Mouse (Mus musculus) ovary, postnatal 14 days (tissue): ENCODE data around the gene Abat.

Experiments
- DNase-seq: peaks from one replicate; pipeline ENCODE4 v3.0.0; 2022; ENCODE audit warnings: low spot score

Abat gene

GRCm38 (mm10) chr16:8574316-8574715 is 61.1 kb downstream of the Abat start:
- DNase-seq = no peak

- no peak for DNase-seq
These were observed 62.9 kb downstream of the Abat start for GRCm38 (mm10) chr16:8576111-8576510.

DNA sequence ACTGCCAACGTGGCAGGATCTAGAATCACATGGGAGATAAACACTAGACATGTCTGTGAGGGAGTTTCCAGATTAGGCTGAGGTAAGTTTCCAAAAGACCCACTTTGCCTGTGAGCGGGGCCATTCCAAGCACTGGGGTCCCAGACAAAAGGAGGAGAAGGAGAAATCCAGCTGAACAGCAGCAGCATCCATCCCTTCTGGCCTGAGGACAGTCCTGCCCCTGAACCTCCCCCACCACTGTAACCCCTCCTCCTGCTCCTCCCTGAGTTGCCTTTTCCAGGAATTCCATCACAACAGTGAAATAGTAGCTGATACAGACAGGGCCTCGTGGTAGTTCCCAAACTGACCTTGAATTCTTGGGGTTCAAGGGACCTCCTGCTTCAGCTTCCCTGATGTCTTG is 63.7 kb downstream of the Abat start:
- no peak for DNase-seq

DNA sequence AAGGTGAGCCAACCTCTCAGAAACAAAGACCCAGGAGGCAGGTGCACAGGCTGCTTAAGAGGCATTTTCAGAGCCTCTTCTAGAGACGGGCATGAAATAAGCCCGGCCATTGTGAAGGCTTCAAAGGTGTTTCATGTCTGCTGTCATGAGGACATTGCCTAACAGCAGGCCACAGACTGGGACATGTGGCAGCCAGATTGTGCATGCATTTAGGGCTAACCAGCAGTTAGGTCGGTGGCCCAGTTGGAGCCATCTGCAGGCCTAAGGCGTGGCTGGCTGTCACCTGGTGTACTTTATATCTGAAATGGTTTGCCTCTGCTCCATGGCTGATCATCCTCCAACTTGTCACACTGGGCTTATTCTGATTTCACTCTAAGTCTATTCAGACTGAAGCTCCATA is 65.1 kb downstream of the Abat start:
- DNase-seq = no peak

- DNase-seq = no peak
These were observed 66.3 kb downstream of the Abat start for GRCm38 (mm10) chr16:8579546-8579945.

- DNase-seq = no peak
These were observed 68.5 kb downstream of the Abat start for GRCm38 (mm10) chr16:8581661-8582239.

- DNase-seq = no peak
These were observed 69.5 kb downstream of the Abat start for GRCm38 (mm10) chr16:8582579-8583295.

DNA sequence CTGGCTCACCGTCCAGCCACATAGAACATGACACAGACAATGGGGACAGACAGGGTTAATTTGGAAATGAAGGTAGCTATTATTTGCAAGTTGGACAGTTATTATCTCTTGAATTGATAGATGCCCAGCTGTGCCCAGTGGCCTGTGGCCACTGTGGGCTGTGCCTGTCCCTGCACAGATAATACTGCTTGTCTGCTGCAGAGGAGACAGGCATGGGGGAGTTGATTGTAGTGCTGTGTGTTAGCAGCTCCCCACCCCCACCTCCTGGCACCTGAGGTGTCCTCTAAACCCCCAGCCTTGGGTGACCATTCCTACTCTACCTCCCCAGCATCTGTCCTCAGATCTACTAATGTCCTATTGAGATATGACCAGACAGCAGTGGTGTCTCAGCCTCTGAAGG is 71.0 kb downstream of the Abat start:
- DNase-seq = no peak

DNA sequence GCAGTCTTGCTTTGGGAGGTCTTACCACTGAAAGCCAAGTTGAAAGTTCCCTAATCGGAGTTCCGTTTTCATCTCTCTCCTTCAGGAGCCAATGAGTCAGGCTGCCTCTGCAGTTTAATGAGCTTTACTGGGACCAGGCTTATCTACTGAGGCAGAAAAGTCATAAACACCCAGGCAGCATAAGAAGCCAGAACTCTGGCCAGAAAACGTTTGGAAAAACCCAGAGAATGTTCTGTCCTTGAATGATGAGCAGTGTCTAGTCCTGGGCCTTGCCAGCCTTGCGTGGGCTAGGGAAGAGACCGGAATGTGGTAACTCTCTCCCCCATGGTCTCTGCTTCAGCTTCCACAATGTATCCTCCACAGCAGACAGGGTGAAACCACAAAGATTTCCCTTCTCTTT is 71.8 kb downstream of the Abat start:
- DNase-seq = no peak

DNA sequence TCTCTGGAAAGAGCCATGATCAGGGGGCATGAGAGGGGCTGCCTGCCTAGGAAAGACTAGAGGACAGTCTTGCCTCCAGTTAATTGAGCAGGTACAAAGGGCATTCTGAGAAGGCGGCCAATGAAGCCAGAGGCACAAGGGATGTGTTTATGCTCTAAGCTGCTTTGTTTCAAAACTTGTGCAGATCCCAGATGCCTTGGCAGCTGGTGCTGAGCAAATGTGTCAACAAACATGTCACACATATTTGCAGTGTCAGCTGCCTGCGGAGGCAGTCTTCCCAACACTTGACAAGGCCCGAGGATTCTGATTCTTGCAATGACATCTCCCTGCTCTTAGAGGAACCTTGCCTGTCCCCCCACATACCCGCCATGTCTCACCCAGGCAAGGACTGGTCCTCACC is 82.2 kb downstream of the Abat start:
- no peak for DNase-seq

GRCm38 (mm10) chr16:8596336-8596735 is 83.1 kb downstream of the Abat start:
- DNase-seq = no peak

- no peak for DNase-seq
These were observed 84.3 kb downstream of the Abat start for GRCm38 (mm10) chr16:8597516-8597915.

GRCm38 (mm10) chr16:8603789-8604188 is 90.6 kb downstream of the Abat start:
- no peak for DNase-seq

GRCm38 (mm10) chr16:8610397-8610796 is 97.2 kb downstream of the Abat start:
- DNase-seq = no peak

DNA sequence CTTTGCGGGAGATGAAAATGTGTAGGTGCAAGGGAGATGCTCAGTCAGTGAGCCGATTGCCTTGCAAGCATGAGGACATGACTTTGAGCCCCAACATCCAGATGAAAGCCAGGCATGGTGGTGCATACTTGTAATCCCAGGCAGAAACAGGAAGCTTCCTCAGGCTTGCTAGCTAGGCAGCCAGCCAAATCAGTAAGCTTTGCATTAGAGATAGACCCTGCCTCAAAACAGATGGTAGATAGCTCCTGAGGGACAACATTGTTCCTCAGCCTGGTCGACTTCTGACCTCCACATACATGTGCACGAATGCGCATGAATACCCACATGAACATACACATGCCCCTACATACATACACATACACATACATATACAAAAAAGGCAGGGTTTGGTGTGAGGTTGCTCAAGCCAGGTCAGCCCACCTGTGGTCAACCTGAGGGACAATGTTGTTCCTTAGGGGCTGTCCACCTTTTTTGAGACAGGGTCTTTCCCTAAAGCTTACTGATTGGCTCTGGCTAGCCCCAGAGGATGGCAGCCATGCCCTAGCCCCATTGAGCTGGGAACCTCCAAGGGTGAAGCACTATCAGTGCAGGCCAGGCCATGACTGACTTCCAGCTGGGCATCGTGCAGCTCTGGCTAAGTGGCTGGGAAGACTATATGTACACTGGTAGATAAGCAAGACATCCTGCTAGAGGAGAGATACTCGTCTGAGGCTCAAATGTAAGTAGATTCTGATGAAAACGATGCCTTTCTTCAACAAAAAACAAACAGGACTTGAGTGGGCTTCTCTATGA is 99.2 kb downstream of the Abat start:
- no peak for DNase-seq

- DNase-seq = no peak
These were observed 99.8 kb downstream of the Abat start for GRCm38 (mm10) chr16:8613039-8613438.

DNA sequence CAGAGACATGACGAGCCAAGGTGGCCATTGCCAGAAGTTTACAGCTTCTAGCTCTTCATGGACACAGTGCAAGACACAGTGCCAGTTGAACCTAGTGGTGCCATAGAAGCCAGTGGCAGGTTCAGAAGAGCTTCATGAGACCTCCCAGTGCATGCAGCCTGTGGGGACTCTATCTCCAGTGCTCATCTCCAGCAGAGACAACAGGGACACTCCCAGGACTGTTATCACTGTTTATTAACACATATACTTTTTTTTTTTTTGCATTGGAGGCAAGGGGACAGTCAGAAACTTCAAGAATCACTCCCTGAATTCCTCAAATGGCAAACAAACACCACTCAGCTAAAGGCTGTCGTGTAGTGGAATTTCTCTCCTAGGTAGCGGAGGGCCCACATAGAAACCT is 100.2 kb downstream of the Abat start:
- DNase-seq = no peak

- no peak for DNase-seq
These were observed 106.6 kb downstream of the Abat start for GRCm38 (mm10) chr16:8619659-8620314.

- DNase-seq = no peak
These were observed 107.3 kb downstream of the Abat start for GRCm38 (mm10) chr16:8620315-8621115.

- DNase-seq = no peak
These were observed 117.2 kb downstream of the Abat start for GRCm38 (mm10) chr16:8630419-8630818.

- DNase-seq = no peak
These were observed 118.2 kb downstream of the Abat start for GRCm38 (mm10) chr16:8631428-8631827.

DNA sequence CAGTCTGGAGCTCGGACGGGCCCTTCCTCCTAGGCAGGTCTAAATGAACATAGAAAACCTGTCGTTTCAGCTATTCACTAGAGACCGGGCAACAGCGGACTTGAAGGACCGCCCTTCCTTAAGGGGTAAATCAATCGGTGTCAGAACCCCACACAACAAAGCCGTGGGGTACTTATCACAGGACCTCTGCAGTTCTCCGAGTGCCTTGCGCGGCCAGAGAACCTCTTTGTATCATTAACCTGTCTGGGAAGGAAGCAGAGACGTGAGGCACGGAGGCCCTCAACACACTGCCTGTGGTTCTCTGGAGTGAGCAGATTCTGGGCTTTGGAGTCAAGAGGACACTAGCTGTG is 123.6 kb downstream of the Abat start:
- DNase-seq = no peak
